Mouse (Mus musculus): ENCODE measurements around the gene 1700016K19Rik.

DNA sequence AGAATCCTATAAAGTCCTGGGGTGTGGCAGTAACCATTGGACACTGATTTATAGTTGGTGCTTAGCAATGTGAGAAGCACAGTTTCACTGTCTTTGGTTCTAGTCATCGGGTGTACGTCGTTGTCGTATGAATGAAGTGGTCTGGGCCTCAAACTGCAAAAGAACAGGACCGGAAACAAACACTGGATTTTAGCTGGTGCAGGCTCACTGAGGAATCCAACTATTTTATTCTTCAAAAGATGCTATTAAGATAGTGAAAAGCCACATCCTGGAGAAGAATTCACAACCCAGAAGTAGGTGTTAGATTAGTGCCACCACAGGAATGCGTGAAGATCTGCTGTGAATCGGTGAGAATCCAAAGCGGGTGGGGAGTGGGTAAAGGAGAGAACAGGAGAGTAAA lies 43.1 kb upstream of the 1700016K19Rik start:
- no peak for TF ChIP-seq MAFK (IDR thresholded peaks at IDR 0.05; ENCODE audit: insufficient read depth, low read depth, low read length)
- no peak for TF ChIP-seq ZC3H11A (IDR thresholded peaks at IDR 0.05; ENCODE audit: borderline replicate concordance, low read depth, low read length)
- no peak for TF ChIP-seq HCFC1 (IDR thresholded peaks at IDR 0.05; ENCODE audit: borderline replicate concordance, insufficient read depth, low read length)
- TF ChIP-seq ZNF384 (IDR thresholded peaks at IDR 0.05; ENCODE audit: low read depth, low read length) = no peak
